Mouse (Mus musculus) kidney, embryonic 14.5 days (tissue): ENCODE measurements around the gene Vmn1r57. TPM values are rescaled to one million over a fixed set of nuclear protein-coding genes. Genes with fewer than 3 reads are reported as not detected.
"Not testable (repeated sequence)": the region's sequence is repeated elsewhere in the genome, so short reads cannot be mapped to it uniquely, and the experiment has no call there.

Experiments used
- ATAC-seq: fragments of 200-750 bp; cut with Nextera tagmentation; 2 replicates; pipeline ENCODE4 v1.8.0; 2017; ENCODE audit warnings: moderate number of reproducible peaks, mild to moderate bottlenecking, moderate TSS enrichment, moderate library complexity; ENCODE audit not compliant: low FRiP score, low TSS enrichment
- H3K27ac ChIP-seq: fragments of 300-500 bp; sonication (generic); 2 replicates; pipeline ENCODE4 v1.5.1; 2014; ENCODE audit warnings: low read depth, mild to moderate bottlenecking, low read length, moderate library complexity, mixed read lengths
- H3K27me3 ChIP-seq: fragments of 300-500 bp; sonication (generic); 2 replicates; pipeline ENCODE4 v1.6.1; 2014; ENCODE audit warnings: mild to moderate bottlenecking, low read length; ENCODE audit not compliant: control insufficient read depth, insufficient read depth
- H3K36me3 ChIP-seq: fragments of 300-500 bp; sonication (generic); 2 replicates; pipeline ENCODE4 v1.6.1; 2014; ENCODE audit warnings: low read length, mixed read lengths; ENCODE audit not compliant: control insufficient read depth, insufficient read depth
- H3K4me1 ChIP-seq: fragments of 300-500 bp; sonication (generic); 2 replicates; pipeline ENCODE4 v1.6.1; 2014; ENCODE audit warnings: low read length, mixed read lengths; ENCODE audit not compliant: control insufficient read depth, insufficient read depth
- H3K4me2 ChIP-seq: fragments of 300-500 bp; sonication (generic); replicated peaks from 2 replicates; pipeline ENCODE4 v1.6.1; 2014; ENCODE audit warnings: low read depth, mild to moderate bottlenecking, low read length
- H3K4me3 ChIP-seq: fragments of 300-500 bp; sonication (generic); 2 replicates; pipeline ENCODE4 v1.5.1; 2014; ENCODE audit warnings: mild to moderate bottlenecking, low read length
- H3K9ac ChIP-seq: fragments of 300-500 bp; sonication (generic); 2 replicates; pipeline ENCODE4 v1.6.1; 2014; ENCODE audit warnings: low read depth, mild to moderate bottlenecking, low read length, moderate library complexity
- H3K9me3 ChIP-seq: fragments of 300-500 bp; sonication (generic); 2 replicates; pipeline ENCODE4 v1.6.1; 2016; ENCODE audit warnings: low read length; ENCODE audit not compliant: control insufficient read depth
- WGBS: fragments of 180-500 bp; shearing (Covaris S2); extraction: QIAGEN DNeasy Blood & Tissue Kit; methylation state at CpG from one replicate; pipeline ENCODE4 v1.1.7; 2014; 5-methylcytosine and 5-hydroxymethylcytosine counted together
- polyA plus RNA-seq: library from polyadenylated mRNA; unstranded; fragments of >200 nt; fragmentation: Nextera tagmentation; extraction: Ambion mirVana; gene quantifications from 2 replicates; pipeline ENCODE4 v1.2.1, GENCODE M21; 2014

The Vmn1r57 gene
- not detected in 2 replicates for polyA plus RNA-seq

DNA sequence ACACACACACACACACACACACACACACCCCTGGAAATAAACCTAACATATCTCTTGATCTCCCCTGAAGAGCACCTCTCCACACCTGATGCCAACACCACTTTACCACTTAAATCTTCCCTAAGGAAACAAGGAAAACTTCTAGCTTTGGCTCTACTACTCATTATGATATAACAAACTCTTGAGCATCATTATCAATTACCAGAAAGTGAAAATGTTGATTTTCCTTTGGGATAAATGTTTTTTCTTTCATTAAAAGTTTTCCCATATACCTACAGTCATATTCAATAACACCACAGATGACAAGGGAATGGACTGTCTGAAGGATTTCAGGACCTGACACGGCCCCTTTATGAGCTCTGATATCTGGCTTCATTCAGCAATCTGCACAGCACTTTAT, at the start of gene Vmn1r57:
TSS of gene Vmn1r57 (plus strand) at position 301 of the 400 bp plus-strand sequence.
- not testable (repeated sequence) for H3K36me3 ChIP-seq, H3K27ac ChIP-seq, H3K9ac ChIP-seq, H3K9me3 ChIP-seq, H3K4me1 ChIP-seq, H3K27me3 ChIP-seq, H3K4me2 ChIP-seq, ATAC-seq, H3K4me3 ChIP-seq
- 71% methylated on average over 1 of the region's 1 CpGs for WGBS

GRCm38 (mm10) chr7:5196647-5197046, 21.6 kb upstream of the Vmn1r57 start, which contains the start of gene Vmn1r56:
TSS of gene Vmn1r56 (minus strand) at chr7:5196747.
- H3K4me2 ChIP-seq, H3K36me3 ChIP-seq, H3K9ac ChIP-seq, H3K4me3 ChIP-seq, H3K9me3 ChIP-seq, H3K27me3 ChIP-seq, ATAC-seq, H3K4me1 ChIP-seq, H3K27ac ChIP-seq: not testable (repeated sequence)

GRCm38 (mm10) chr7:5263051-5263450, 44.8 kb downstream of the Vmn1r57 start:
- H3K4me2 ChIP-seq, result no peak overlapping the region
- H3K9ac ChIP-seq, result no peak overlapping the region
- WGBS, result 86% methylated on average over 3 of the region's 3 CpGs

More at GRCm38 (mm10) chr7:5263051-5263450, 44.8 kb downstream of the Vmn1r57 start:
- no peak for ATAC-seq
- Histone ChIP-seq H3K9me3 (no peaks in the 10 kb centered on the region; the same call in 1 of the 2 replicates), H3K36me3 (no peaks in the 10 kb centered on the region), H3K4me1 (no peaks in the 10 kb centered on the region), H3K27me3 (no peaks in the 10 kb centered on the region), H3K27ac (no peak overlapping the region), H3K4me3 (no peak overlapping the region)

Other genes with a start within 250 kb of the Vmn1r57 start
- 0.06 TPM in 1 of 2 replicates, not detected in the other for gene Sbk3, start 247.3 kb upstream of the Vmn1r57 start, polyA plus RNA-seq
- gene Zfp579, start 222.3 kb upstream of the Vmn1r57 start, polyA plus RNA-seq, result 36.6 and 41.6 TPM in 2 replicates
- gene Zfp524, start 204.1 kb upstream of the Vmn1r57 start, polyA plus RNA-seq, result 11.7 and 12.3 TPM in 2 replicates
- 46.5 and 48.6 TPM in 2 replicates for gene Fiz1, start 203.8 kb upstream of the Vmn1r57 start, polyA plus RNA-seq
- 1.1 and 3.4 TPM in 2 replicates for gene Gm44973, start 203.0 kb upstream of the Vmn1r57 start, polyA plus RNA-seq
- 9.9 and 10.0 TPM in 2 replicates for gene Zfp865, start 198.1 kb upstream of the Vmn1r57 start, polyA plus RNA-seq
- gene Ccdc106, start 197.9 kb upstream of the Vmn1r57 start, polyA plus RNA-seq, result 23.2 and 25.5 TPM in 2 replicates
- gene 4632433K11Rik, start 184.4 kb upstream of the Vmn1r57 start, polyA plus RNA-seq, result not detected in 2 replicates
- 3.8 and 5.0 TPM in 2 replicates for gene Zfp784, start 180.0 kb upstream of the Vmn1r57 start, polyA plus RNA-seq
- 43.6 and 56.2 TPM in 2 replicates for gene Zfp580, start 167.0 kb upstream of the Vmn1r57 start, polyA plus RNA-seq
- 120 and 148 TPM in 2 replicates for gene U2af2, start 156.3 kb upstream of the Vmn1r57 start, polyA plus RNA-seq
- 53.2 and 63.8 TPM in 2 replicates for gene Epn1, start 138.3 kb upstream of the Vmn1r57 start, polyA plus RNA-seq
- not detected in 2 replicates for gene Rfpl4, start 101.5 kb upstream of the Vmn1r57 start, polyA plus RNA-seq
- 0.28 and 0.43 TPM in 2 replicates for gene Rasl2-9, start 92.5 kb upstream of the Vmn1r57 start, polyA plus RNA-seq
- not detected in 2 replicates for gene Vmn1r55, start 68.8 kb upstream of the Vmn1r57 start, polyA plus RNA-seq
- gene Vmn1r56, start 21.7 kb upstream of the Vmn1r57 start, polyA plus RNA-seq, result not detected in 2 replicates
- not detected in 2 replicates for gene Gm5065, start 132.0 kb downstream of the Vmn1r57 start, polyA plus RNA-seq
- gene Nlrp2, start 132.5 kb downstream of the Vmn1r57 start, polyA plus RNA-seq, result not detected in 2 replicates
- gene Vmn1r58, start 194.9 kb downstream of the Vmn1r57 start, polyA plus RNA-seq, result not detected in 2 replicates
- gene Vmn1r59, start 238.3 kb downstream of the Vmn1r57 start, polyA plus RNA-seq, result not detected in 2 replicates